ENCODE assay signal across 9 mouse cellular contexts in the genomic region with DNA sequence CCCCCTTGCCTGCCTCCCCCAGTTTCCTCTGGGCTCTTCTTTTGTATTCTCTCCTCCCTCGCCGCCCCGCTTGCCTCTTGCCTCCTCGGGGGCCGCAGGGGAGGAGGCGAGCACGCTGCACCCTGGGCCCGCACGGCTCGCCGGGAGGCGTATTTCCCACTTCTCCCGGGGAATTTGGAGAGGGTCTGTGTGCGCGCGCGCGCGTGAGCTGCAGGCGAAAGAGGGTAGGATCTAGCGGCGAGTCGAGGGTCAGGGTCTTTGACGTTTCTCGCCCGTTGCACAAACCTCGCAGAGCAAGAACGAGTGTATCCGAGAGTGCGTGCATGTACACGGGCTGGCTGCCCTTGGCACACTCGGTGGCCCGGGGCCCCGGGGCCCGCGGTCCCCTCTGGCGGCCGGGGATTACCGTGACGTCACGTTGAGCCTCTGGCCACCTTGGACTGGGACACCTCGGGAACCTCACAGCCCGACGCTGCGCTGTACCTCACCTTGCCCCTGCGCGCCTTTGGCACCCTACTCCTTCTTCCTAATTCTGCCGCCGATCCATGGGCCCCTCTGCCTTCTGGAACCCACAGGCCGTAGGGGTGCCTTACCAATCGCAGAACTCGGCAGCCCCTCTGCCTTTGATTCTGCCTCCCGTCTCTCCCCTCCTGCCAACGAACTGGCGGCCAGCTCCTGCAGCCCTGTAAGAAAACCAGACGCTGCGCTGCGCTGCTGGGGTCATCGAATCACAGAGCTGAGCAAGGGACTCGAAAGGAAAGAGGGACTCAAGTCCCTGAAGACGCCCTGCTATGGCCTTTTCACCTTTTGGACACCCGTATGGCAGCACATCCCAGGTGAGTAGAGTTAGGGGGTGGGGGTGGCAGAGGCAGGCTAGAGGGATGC. TPM values are rescaled to one million over a fixed set of nuclear protein-coding genes. Genes with fewer than 3 reads are reported as not detected.
DNase-seq lines count a peak whose midpoint lies in the region; ATAC-seq and TF ChIP-seq lines count a peak whose summit lies in the region.
"Had no signal": no experiment of that assay in that cellular context is flagged by ENCODE, and none has a peak within 500 bp of the region (broad histone marks: within the 10 kb centered on the region; RNA-seq: fewer than 3 reads in every experiment).

A gene (plus strand): TSS at position 45 of the 885 bp plus-strand sequence.

- peak within 1 kb of the TSS; percentile 69 for H3K4me3 ChIP-seq in E14TG2a.4 (replicated peaks; ENCODE audit: low read length)
- peak within 1 kb of the TSS; percentile 33 for H3K4me3 ChIP-seq in ES-Bruce4 (ENCODE audit: low read depth, low read length)
- H3K4me3 ChIP-seq in forebrain, postnatal 0 days (ENCODE audit: low read depth, low read length): peak within 1 kb of the TSS; percentile 42
- peak within 1 kb of the TSS; percentile 21; the same call in 1 of the 2 replicates for H3K4me3 ChIP-seq in liver, embryonic 12.5 days

- no peak for TF ChIP-seq EP300 in ES-Bruce4 (IDR thresholded peaks at IDR 0.05; ENCODE audit: insufficient read depth, low read depth, low read length)

- TF ChIP-seq CTCF in E14TG2a.4 (conservative IDR thresholded peaks at IDR 0.05; ENCODE audit: low read length) (no peak), ES-Bruce4 (IDR thresholded peaks at IDR 0.05; ENCODE audit: low read depth, low read length) (no peak)
- no peak for TF ChIP-seq CTCF in forebrain, postnatal 0 days (IDR thresholded peaks at IDR 0.05; ENCODE audit: low read depth)

- TF ChIP-seq POLR2A in ES-Bruce4 (IDR thresholded peaks at IDR 0.05; ENCODE audit: insufficient read depth, low read length): no peak

- peak; percentile 17 for DNase-seq in forebrain, postnatal 0 days
- no peak for DNase-seq in T-cell, adult 2 months (ENCODE audit: low spot score)
- no peak for DNase-seq in layer of hippocampus, postnatal 25 days (ENCODE audit: extremely low spot score in 1 of 2, low spot score in 1 of 2)
- DNase-seq in urinary bladder, postnatal 4 days (ENCODE audit: low spot score in 2 of 2): no peak
- DNase-seq in left cerebral cortex, adult 8-10 months (ENCODE audit: low spot score in 2 of 2): no peak
- DNase-seq: thymus, postnatal 36 days had no signal

- no peaks in the 10 kb centered on the region for H3K36me3 ChIP-seq in E14TG2a.4 (ENCODE audit: insufficient read depth, low read length)
- no peaks in the 10 kb centered on the region for H3K36me3 ChIP-seq in ES-Bruce4 (ENCODE audit: control insufficient read depth, insufficient read depth, low read length, poor library complexity, severe bottlenecking)
- no peaks in the 10 kb centered on the region for H3K36me3 ChIP-seq in forebrain, postnatal 0 days (ENCODE audit: insufficient read depth)
- no peaks in the 10 kb centered on the region for H3K36me3 ChIP-seq in liver, embryonic 12.5 days

- H3K27me3 ChIP-seq in E14TG2a.4 (ENCODE audit: insufficient read depth, low read length) (peaks cover 96% of the 10 kb centered on the region), ES-Bruce4 (ENCODE audit: control insufficient read depth, insufficient read depth, low read length, poor library complexity, severe bottlenecking) (peaks cover 30% of the 10 kb centered on the region)
- H3K27me3 ChIP-seq in forebrain, postnatal 0 days (ENCODE audit: insufficient read depth, low read length): peaks cover 96% of the 10 kb centered on the region
- H3K27me3 ChIP-seq in liver, embryonic 12.5 days (replicated peaks): peaks cover 89% of the 10 kb centered on the region

- 1% methylated on average over 57 of the region's 62 CpGs for WGBS in forebrain, postnatal 0 days
- 3% methylated on average over 57 of the region's 62 CpGs for WGBS in liver, embryonic 12.5 days (ENCODE audit: insufficient replicate concordance)

- peak within 1 kb of the TSS; percentile 21 for H3K9ac ChIP-seq in ES-Bruce4 (ENCODE audit: low read depth, poor library complexity, severe bottlenecking)
- peak within 1 kb of the TSS; percentile 25 for H3K9ac ChIP-seq in forebrain, postnatal 0 days
- H3K9ac ChIP-seq in liver, embryonic 12.5 days: no peak within 1 kb of the TSS

- H3K9me3 ChIP-seq in E14TG2a.4 (ENCODE audit: low read length): no peaks in the 10 kb centered on the region
- H3K9me3 ChIP-seq in ES-Bruce4 (replicated peaks; ENCODE audit: control insufficient read depth, insufficient read depth, low read length, poor library complexity, severe bottlenecking): no peaks in the 10 kb centered on the region
- H3K9me3 ChIP-seq in forebrain, postnatal 0 days (ENCODE audit: low read length): no peaks in the 10 kb centered on the region
- no peaks in the 10 kb centered on the region for H3K9me3 ChIP-seq in liver, embryonic 12.5 days (replicated peaks)

- H3K4me1 ChIP-seq in E14TG2a.4 (replicated peaks; ENCODE audit: low read depth, low read length): peaks cover 35% of the 10 kb centered on the region
- H3K4me1 ChIP-seq in ES-Bruce4 (ENCODE audit: control insufficient read depth, insufficient read depth, low read length): no peaks in the 10 kb centered on the region
- no peaks in the 10 kb centered on the region for H3K4me1 ChIP-seq in forebrain, postnatal 0 days (ENCODE audit: insufficient read depth)
- H3K4me1 ChIP-seq in liver, embryonic 12.5 days: no peaks in the 10 kb centered on the region

- ATAC-seq in forebrain, postnatal 0 days: peak; percentile 25; the same call in 1 of the 2 replicates
- no peak for ATAC-seq in liver, embryonic 12.5 days

- H3K4me2 ChIP-seq in forebrain, postnatal 0 days (ENCODE audit: low read depth): peak within 1 kb of the TSS; percentile 71
- peak within 1 kb of the TSS; percentile 57 for H3K4me2 ChIP-seq in liver, embryonic 12.5 days

- no peak within 1 kb of the TSS for H3K27ac ChIP-seq in ES-Bruce4 (ENCODE audit: insufficient read depth, low read length)
- H3K27ac ChIP-seq in forebrain, postnatal 0 days (ENCODE audit: low read depth, low read length): no peak within 1 kb of the TSS
- no peak within 1 kb of the TSS for H3K27ac ChIP-seq in liver, embryonic 12.5 days

RNA-seq across cellular contexts. Expression of the gene that starts here (rescaled TPM):
- not detected in 2 replicates for polyA plus RNA-seq in ES-Bruce4 (2011; ENCODE audit: insufficient read depth, insufficient read length, low read depth, missing spikeins)
- total RNA-seq in forebrain, postnatal 0 days (2014; rRNA removed): 0.46 and 1.4 TPM in 2 replicates
- 0.11 and 0.68 TPM in 2 replicates for polyA plus RNA-seq in forebrain, postnatal 0 days (2015; fragmentation: Nextera tagmentation; extraction: Ambion mirVana)
- polyA plus RNA-seq in liver, embryonic 12.5 days (2016; fragmentation: Nextera tagmentation; extraction: Ambion mirVana): 0.05 TPM in 1 of 2 replicates, not detected in the other
- total RNA-seq in layer of hippocampus, postnatal 25 days (2021): under 1 TPM in 1 of 2 experiments, not detected in 1; 0.21 TPM
- total RNA-seq in left cerebral cortex, adult 8-10 months (2022): under 1 TPM; 0.17 to 0.32 (median 0.22) TPM
